Mouse (Mus musculus) bone marrow macrophage, adult 2 months (primary cell): ENCODE measurements around the gene Pabpc4.
"Not testable (repeated sequence)": the region's sequence is repeated elsewhere in the genome, so short reads cannot be mapped to it uniquely, and the experiment has no call there.

ENCODE experiments used
- CTCF ChIP-seq: IDR thresholded peaks from 2 replicates; pipeline ENCODE4 v1.5.1; 2012; ENCODE audit warnings: low read depth, mild to moderate bottlenecking, low read length, moderate library complexity
- POLR2A ChIP-seq: IDR thresholded peaks from 2 replicates; pipeline ENCODE4 v1.6.1; 2012; ENCODE audit warnings: mild to moderate bottlenecking, low read depth, low read length, borderline replicate concordance

DNA sequence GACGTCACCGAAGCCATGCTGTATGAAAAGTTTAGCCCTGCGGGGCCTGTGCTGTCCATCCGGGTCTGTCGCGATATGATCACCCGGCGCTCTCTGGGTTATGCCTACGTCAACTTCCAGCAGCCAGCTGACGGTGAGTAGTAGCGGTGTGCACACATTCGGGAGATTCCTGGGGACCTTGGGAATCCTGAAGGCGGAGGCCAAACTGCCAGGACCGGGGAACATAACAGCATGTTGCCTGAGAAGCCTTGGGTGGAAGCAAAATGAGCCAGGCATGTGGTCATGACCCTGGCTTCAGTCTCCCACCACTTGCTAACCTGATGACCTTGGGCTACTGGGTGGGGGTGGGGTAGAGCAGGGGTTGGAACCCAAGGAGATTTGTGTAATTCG is 21.5 kb downstream of the Pabpc4 start:
- TF ChIP-seq POLR2A, CTCF: not testable (repeated sequence)
